Mouse (Mus musculus): ENCODE measurements around the gene Upf2. TPM values are rescaled to one million over a fixed set of nuclear protein-coding genes. Genes with fewer than 3 reads are reported as not detected.

Gene Upf2
- polyA plus RNA-seq, 1 experiment from 2014 or later = 12.3 TPM

DNA sequence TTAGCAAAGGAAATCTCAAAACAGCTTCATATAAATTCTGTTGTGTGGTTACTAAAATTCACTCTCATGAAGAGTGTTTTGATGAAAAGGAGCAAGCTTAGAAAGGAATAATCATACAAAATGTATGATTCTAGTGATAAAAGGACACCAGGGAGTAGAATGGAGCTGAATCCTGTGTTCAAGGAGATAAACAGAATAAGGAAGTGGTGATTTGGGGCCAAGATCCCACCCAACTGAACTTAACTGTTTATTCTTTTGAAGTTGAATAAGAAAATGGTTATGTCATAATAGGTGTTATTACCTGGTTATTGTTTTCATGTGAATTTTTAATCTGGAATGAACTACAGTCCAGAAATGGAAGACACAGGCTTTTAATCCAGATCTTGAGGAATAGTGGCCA, 69.3 kb downstream of the Upf2 start:
- Histone ChIP-seq H3K4me3 (ENCODE audit: low read depth, low read length) (no peak overlapping the region), H3K4me2 (ENCODE audit: low read depth) (no peak overlapping the region), H3K27me3 (ENCODE audit: control insufficient read depth, insufficient read depth, low read length) (no peaks in the 10 kb centered on the region), H3K27ac (ENCODE audit: low read depth, low read length) (no peak overlapping the region), H3K36me3 (ENCODE audit: control insufficient read depth, insufficient read depth, low read length) (peaks cover 5% of the 10 kb centered on the region; the same call in 1 of the 2 replicates), H3K4me1 (ENCODE audit: control insufficient read depth, insufficient read depth, low read length) (no peaks in the 10 kb centered on the region), H3K9me3 (ENCODE audit: control insufficient read depth, low read length) (no peaks in the 10 kb centered on the region), H3K9ac (ENCODE audit: low read length) (no peak overlapping the region)
- DNase-seq (ENCODE audit: low spot score) (no peak), ATAC-seq (ENCODE audit: insufficient read depth, low FRiP score, low TSS enrichment) (no peak)

DNA sequence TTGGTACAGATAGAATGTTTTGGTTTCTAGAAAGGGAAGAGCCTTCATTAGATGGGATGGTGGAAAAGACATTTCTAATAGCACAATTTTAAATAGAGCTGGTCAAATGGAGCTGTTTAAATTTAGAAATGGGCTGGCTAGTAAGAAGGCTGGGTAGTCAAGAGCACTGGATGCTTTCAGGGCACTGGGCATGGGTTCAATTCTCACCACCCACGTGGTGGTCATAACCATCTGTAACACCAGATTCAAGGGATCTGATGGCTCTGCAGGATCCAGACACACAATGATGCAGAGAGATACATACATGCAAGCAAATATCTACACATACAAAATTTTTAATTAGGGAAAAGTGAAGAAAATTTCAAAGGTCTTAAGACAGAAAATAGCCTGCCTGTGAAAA, 91.4 kb downstream of the Upf2 start:
- Histone ChIP-seq H3K4me3 (ENCODE audit: low read depth, low read length) (no peak overlapping the region), H3K9me3 (ENCODE audit: control insufficient read depth, low read length) (no peaks in the 10 kb centered on the region), H3K27ac (ENCODE audit: low read depth, low read length) (no peak overlapping the region), H3K27me3 (ENCODE audit: control insufficient read depth, insufficient read depth, low read length) (no peaks in the 10 kb centered on the region), H3K9ac (ENCODE audit: low read length) (no peak overlapping the region), H3K4me2 (ENCODE audit: low read depth) (no peak overlapping the region), H3K36me3 (ENCODE audit: control insufficient read depth, insufficient read depth, low read length) (peaks cover 5% of the 10 kb centered on the region; the same call in 1 of the 2 replicates), H3K4me1 (ENCODE audit: control insufficient read depth, insufficient read depth, low read length) (no peaks in the 10 kb centered on the region)
- ATAC-seq (ENCODE audit: insufficient read depth, low FRiP score, low TSS enrichment) = no peak
- DNase-seq (ENCODE audit: low spot score) = no peak
- WGBS = 97% methylated on average over 1 of the region's 1 CpGs

DNA sequence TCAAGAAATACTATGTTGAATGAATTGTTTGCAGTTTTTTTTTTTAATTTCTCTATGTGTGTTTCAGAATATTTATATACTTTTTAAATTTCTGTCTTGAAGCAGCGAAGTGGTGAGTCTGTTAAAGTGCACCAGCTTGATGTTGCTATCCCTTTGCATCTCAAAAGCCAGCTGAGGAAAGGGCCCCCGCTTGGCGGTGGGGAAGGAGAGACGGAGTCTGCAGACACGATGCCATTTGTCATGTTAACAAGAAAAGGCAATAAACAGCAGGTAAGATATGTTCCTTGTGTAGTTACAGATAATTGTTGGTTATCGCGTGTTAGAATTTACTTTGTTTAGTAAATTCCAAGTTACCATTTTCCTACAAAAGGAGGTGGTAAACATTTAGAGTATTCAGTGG, 95.5 kb downstream of the Upf2 start:
- H3K4me2 ChIP-seq (ENCODE audit: low read depth) = no peak overlapping the region
- no peaks in the 10 kb centered on the region for H3K27me3 ChIP-seq (ENCODE audit: control insufficient read depth, insufficient read depth, low read length)
- no peaks in the 10 kb centered on the region for H3K4me1 ChIP-seq (ENCODE audit: control insufficient read depth, insufficient read depth, low read length)
- H3K27ac ChIP-seq (ENCODE audit: low read depth, low read length) = no peak overlapping the region
- no peak overlapping the region for H3K4me3 ChIP-seq (ENCODE audit: low read depth, low read length)
- ATAC-seq (ENCODE audit: insufficient read depth, low FRiP score, low TSS enrichment) (no peak), DNase-seq (ENCODE audit: low spot score) (no peak)
- 57% methylated on average over 7 of the region's 7 CpGs for WGBS
- H3K36me3 ChIP-seq (ENCODE audit: control insufficient read depth, insufficient read depth, low read length) = peaks cover 7% of the 10 kb centered on the region
- no peak overlapping the region for H3K9ac ChIP-seq (ENCODE audit: low read length)
- no peaks in the 10 kb centered on the region for H3K9me3 ChIP-seq (ENCODE audit: control insufficient read depth, low read length)

DNA sequence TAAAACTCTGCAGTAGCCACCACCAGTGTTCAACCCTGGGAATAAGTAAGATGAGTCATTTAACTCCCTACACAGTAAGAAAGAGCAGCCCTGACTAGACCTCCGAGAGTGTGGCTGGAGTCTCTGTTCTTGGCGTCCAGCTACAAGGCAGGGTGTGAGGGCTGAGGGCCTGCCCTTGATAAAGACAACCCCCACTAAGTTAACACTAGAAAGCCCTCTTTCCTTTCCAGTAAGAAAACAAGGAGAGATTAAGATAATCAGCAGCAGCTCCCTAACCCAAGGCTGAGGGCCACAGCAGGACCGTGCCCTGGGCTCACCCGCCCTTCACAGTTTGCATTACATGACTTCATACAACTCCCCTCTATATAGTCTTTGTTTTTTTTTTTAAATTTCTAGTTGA, 97.3 kb downstream of the Upf2 start:
- H3K9ac ChIP-seq (ENCODE audit: low read length) = no peak overlapping the region
- H3K27me3 ChIP-seq (ENCODE audit: control insufficient read depth, insufficient read depth, low read length) = no peaks in the 10 kb centered on the region
- H3K4me2 ChIP-seq (ENCODE audit: low read depth) = no peak overlapping the region
- H3K27ac ChIP-seq (ENCODE audit: low read depth, low read length) = no peak overlapping the region
- DNase-seq (ENCODE audit: low spot score) (no peak), ATAC-seq (ENCODE audit: insufficient read depth, low FRiP score, low TSS enrichment) (no peak)
- H3K9me3 ChIP-seq (ENCODE audit: control insufficient read depth, low read length) = no peaks in the 10 kb centered on the region
- H3K4me1 ChIP-seq (ENCODE audit: control insufficient read depth, insufficient read depth, low read length) = no peaks in the 10 kb centered on the region
- WGBS = 93% methylated on average over 4 of the region's 4 CpGs
- peaks cover 8% of the 10 kb centered on the region for H3K36me3 ChIP-seq (ENCODE audit: control insufficient read depth, insufficient read depth, low read length)
- no peak overlapping the region for H3K4me3 ChIP-seq (ENCODE audit: low read depth, low read length)

DNA sequence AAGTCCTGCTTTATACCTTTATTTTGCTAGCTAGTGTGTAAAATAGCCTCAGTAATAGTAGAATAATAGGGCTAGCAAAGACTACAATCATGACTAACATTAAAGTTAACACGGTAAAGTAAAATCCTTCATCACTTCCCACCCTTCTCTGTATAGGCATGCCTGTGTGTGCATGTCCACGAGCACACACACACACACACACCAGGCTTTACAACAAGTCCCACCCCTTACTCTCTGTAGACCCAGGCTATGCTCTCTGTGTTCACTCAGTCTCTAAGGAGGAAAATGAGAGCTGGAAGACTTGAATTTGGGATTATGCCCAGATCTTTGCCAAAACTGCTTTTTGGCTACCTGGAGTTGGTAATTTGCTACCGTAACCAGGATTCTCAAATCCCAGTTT, 97.7 kb downstream of the Upf2 start:
- no peaks in the 10 kb centered on the region for H3K27me3 ChIP-seq (ENCODE audit: control insufficient read depth, insufficient read depth, low read length)
- ATAC-seq (ENCODE audit: insufficient read depth, low FRiP score, low TSS enrichment) (no peak), DNase-seq (ENCODE audit: low spot score) (no peak)
- H3K4me2 ChIP-seq (ENCODE audit: low read depth) = no peak overlapping the region
- no peaks in the 10 kb centered on the region for H3K9me3 ChIP-seq (ENCODE audit: control insufficient read depth, low read length)
- 94% methylated on average over 3 of the region's 3 CpGs for WGBS
- no peaks in the 10 kb centered on the region for H3K4me1 ChIP-seq (ENCODE audit: control insufficient read depth, insufficient read depth, low read length)
- H3K9ac ChIP-seq (ENCODE audit: low read length) = no peak overlapping the region
- peaks cover 8% of the 10 kb centered on the region for H3K36me3 ChIP-seq (ENCODE audit: control insufficient read depth, insufficient read depth, low read length)
- H3K27ac ChIP-seq (ENCODE audit: low read depth, low read length) = no peak overlapping the region
- H3K4me3 ChIP-seq (ENCODE audit: low read depth, low read length) = no peak overlapping the region

DNA sequence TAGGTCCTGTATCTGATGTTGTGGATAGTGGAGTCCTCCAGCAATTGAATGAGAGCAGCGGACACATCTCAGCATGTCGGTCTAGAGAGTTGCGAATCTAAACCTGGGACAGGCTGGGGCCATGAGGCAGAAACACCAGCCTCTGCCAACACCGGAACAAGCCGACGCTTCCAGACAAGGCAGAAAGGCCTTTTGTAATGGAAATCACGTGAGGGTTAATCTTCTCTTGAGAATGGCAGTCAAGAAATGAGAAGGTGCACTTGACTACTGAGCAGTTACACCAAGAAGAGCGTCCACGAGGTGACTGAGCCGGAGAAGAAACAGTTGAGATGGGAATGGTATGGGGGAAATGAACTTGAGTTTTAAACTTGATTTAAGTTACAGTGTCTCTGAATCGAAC, 104.2 kb downstream of the Upf2 start:
- H3K27me3 ChIP-seq (ENCODE audit: control insufficient read depth, insufficient read depth, low read length) = no peaks in the 10 kb centered on the region
- DNase-seq (ENCODE audit: low spot score) (no peak), ATAC-seq (ENCODE audit: insufficient read depth, low FRiP score, low TSS enrichment) (no peak)
- 87% methylated on average over 11 of the region's 11 CpGs for whole genome bisulfite sequencing
- H3K27ac ChIP-seq (ENCODE audit: low read depth, low read length) = no peak overlapping the region
- no peaks in the 10 kb centered on the region for H3K9me3 ChIP-seq (ENCODE audit: control insufficient read depth, low read length)
- no peak overlapping the region for H3K4me2 ChIP-seq (ENCODE audit: low read depth)
- H3K36me3 ChIP-seq (ENCODE audit: control insufficient read depth, insufficient read depth, low read length) = peaks cover 5% of the 10 kb centered on the region
- H3K4me3 ChIP-seq (ENCODE audit: low read depth, low read length) = no peak overlapping the region
- H3K9ac ChIP-seq (ENCODE audit: low read length) = no peak overlapping the region
- H3K4me1 ChIP-seq (ENCODE audit: control insufficient read depth, insufficient read depth, low read length) = no peaks in the 10 kb centered on the region

DNA sequence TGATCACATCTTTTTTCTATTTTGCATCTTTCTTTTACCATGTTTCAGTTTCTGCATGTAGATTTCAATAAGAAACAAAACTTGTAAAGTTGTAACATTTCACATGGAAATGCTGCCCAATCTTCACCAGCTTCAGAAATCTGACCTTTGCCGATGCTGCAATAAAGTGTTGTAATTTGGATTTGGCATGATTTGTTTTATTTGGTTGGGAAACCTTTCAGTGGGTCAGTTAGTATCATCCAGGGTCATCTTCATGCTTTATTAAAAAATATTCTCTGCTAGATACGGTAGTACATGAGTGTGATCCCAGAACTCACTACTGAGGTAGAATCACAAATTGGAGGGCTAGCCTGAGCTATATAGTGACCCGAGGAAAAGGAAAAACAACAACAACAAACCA, 105.2 kb downstream of the Upf2 start:
- Histone ChIP-seq H3K27ac (ENCODE audit: low read depth, low read length) (no peak overlapping the region), H3K9me3 (ENCODE audit: control insufficient read depth, low read length) (no peaks in the 10 kb centered on the region), H3K36me3 (ENCODE audit: control insufficient read depth, insufficient read depth, low read length) (peaks cover 5% of the 10 kb centered on the region), H3K27me3 (ENCODE audit: control insufficient read depth, insufficient read depth, low read length) (no peaks in the 10 kb centered on the region), H3K9ac (ENCODE audit: low read length) (no peak overlapping the region), H3K4me1 (ENCODE audit: control insufficient read depth, insufficient read depth, low read length) (no peaks in the 10 kb centered on the region), H3K4me2 (ENCODE audit: low read depth) (no peak overlapping the region), H3K4me3 (ENCODE audit: low read depth, low read length) (no peak overlapping the region)
- ATAC-seq (ENCODE audit: insufficient read depth, low FRiP score, low TSS enrichment) = no peak
- WGBS = 86% methylated on average over 3 of the region's 3 CpGs
- DNase-seq (ENCODE audit: low spot score) = no peak

DNA sequence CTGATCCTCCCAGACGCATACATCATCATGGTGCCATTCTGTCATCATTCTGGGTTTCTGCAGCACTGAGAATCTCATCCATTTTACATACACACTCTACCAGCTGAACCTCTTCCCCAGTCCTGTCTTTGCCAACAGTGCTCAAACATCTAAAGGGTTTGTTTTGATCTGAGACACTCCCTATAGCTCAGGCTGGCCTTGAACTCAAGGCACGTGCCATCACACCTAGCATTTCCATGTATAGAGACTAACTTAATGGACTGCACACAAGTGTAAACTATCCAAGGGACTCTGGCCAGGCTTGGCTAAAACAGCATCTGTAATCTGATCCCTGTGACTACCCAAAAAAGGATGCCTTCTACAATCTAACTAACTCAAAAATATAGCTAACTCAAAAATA, 108.0 kb downstream of the Upf2 start:
- no peak overlapping the region for H3K9ac ChIP-seq (ENCODE audit: low read length)
- peaks cover 2% of the 10 kb centered on the region; the same call in 1 of the 2 replicates for H3K36me3 ChIP-seq (ENCODE audit: control insufficient read depth, insufficient read depth, low read length)
- DNase-seq (ENCODE audit: low spot score) (no peak), ATAC-seq (ENCODE audit: insufficient read depth, low FRiP score, low TSS enrichment) (no peak)
- H3K4me1 ChIP-seq (ENCODE audit: control insufficient read depth, insufficient read depth, low read length) = no peaks in the 10 kb centered on the region
- no peak overlapping the region for H3K4me3 ChIP-seq (ENCODE audit: low read depth, low read length)
- no peak overlapping the region for H3K27ac ChIP-seq (ENCODE audit: low read depth, low read length)
- no peak overlapping the region for H3K4me2 ChIP-seq (ENCODE audit: low read depth)
- no peaks in the 10 kb centered on the region for H3K27me3 ChIP-seq (ENCODE audit: control insufficient read depth, insufficient read depth, low read length)
- 95% methylated on average over 2 of the region's 2 CpGs for WGBS
- no peaks in the 10 kb centered on the region for H3K9me3 ChIP-seq (ENCODE audit: control insufficient read depth, low read length)

DNA sequence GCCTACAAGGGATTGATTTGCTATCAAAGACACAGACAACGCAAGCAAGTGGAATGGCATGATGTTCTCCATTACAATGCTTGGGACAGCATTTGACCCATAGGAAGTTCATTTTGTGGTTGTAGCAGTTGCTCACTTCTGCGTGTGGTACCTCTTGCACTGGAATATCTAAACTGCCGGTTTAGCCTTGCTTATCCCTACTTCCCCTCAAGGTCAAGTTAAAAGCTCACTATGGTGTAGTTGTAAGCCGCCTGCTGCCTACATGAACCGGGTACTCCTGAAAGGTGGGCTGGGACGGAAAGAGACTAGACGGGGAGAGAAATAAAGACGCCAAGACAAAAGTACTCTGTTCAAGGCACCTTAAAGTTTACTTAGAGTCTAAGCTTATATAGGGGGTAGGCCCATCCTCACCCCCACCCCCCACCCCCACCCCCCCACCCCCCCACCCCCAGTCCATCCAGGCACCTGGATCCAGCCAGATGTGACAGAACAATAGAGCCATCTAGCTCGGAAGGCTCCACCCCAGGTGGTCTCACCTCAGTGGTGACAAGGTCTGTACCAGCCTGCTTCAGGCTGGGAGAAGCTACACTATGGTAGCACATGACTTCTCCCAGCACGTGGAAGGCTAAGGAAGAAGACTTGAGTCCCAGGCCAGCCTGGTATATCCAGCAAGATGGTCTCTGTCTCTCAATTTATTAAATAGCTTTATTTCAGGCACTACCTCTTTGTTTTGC, 109.0 kb downstream of the Upf2 start:
- no peak for DNase-seq (ENCODE audit: low spot score)
- ATAC-seq (ENCODE audit: insufficient read depth, low FRiP score, low TSS enrichment) = no peak
- no peaks in the 10 kb centered on the region for H3K9me3 ChIP-seq (ENCODE audit: control insufficient read depth, low read length)
- H3K4me3 ChIP-seq (ENCODE audit: low read depth, low read length) = no peak overlapping the region
- no peak overlapping the region for H3K4me2 ChIP-seq (ENCODE audit: low read depth)
- H3K9ac ChIP-seq (ENCODE audit: low read length) = no peak overlapping the region
- WGBS = 78% methylated on average over 10 of the region's 10 CpGs
- no peaks in the 10 kb centered on the region for H3K27me3 ChIP-seq (ENCODE audit: control insufficient read depth, insufficient read depth, low read length)
- H3K27ac ChIP-seq (ENCODE audit: low read depth, low read length) = no peak overlapping the region
- H3K4me1 ChIP-seq (ENCODE audit: control insufficient read depth, insufficient read depth, low read length) = no peaks in the 10 kb centered on the region
- H3K36me3 ChIP-seq (ENCODE audit: control insufficient read depth, insufficient read depth, low read length) = peaks cover 2% of the 10 kb centered on the region; the same call in 1 of the 2 replicates
